ENCODE assay signal across 31 mouse cellular contexts in genomic region chr1:86933656-86934055, GRCm38 (mm10).
"Had no signal": no experiment of that assay in that cellular context is flagged by ENCODE, and none has a peak within 500 bp of the region (broad histone marks: within the 10 kb centered on the region; RNA-seq: fewer than 3 reads in every experiment).

No protein-coding gene starts in this region.

- H3K4me2 ChIP-seq: limb, embryonic 12.5 days; limb, embryonic 13.5 days; limb, embryonic 15.5 days; liver, embryonic 11.5 days; liver, embryonic 12.5 days; liver, embryonic 13.5 days; liver, embryonic 15.5 days; lung, embryonic 14.5 days; lung, embryonic 15.5 days; midbrain, embryonic 11.5 days; midbrain, embryonic 12.5 days; midbrain, embryonic 13.5 days; midbrain, embryonic 15.5 days; neural tube, embryonic 12.5 days; neural tube, embryonic 13.5 days had no signal

- H3K9me3 ChIP-seq: limb, embryonic 10.5 days; limb, embryonic 12.5 days; limb, embryonic 13.5 days; limb, embryonic 15.5 days; liver, embryonic 12.5 days; liver, embryonic 13.5 days; liver, embryonic 15.5 days; lung, embryonic 15.5 days; megakaryocyte, embryonic 14.5 days; midbrain, embryonic 10.5 days; midbrain, embryonic 12.5 days; midbrain, embryonic 13.5 days; midbrain, embryonic 15.5 days; neural tube, embryonic 12.5 days; neural tube, embryonic 13.5 days had no signal

- H3K36me3 ChIP-seq: limb, embryonic 10.5 days; liver, embryonic 13.5 days; liver, embryonic 15.5 days; lung, embryonic 15.5 days; midbrain, embryonic 12.5 days had no signal

- DNase-seq: left cerebral cortex, postnatal 4 days; liver; liver, embryonic 13.5 days; lung, adult 18-20 months; lung, adult 2 months; lung, postnatal 10 days; lung, postnatal 14 days; lung, postnatal 36 days; lung, postnatal 4 days; midbrain, embryonic 14.5 days had no signal

- H3K27me3 ChIP-seq: limb, embryonic 12.5 days; limb, embryonic 13.5 days; limb, embryonic 15.5 days; liver, embryonic 12.5 days; liver, embryonic 13.5 days; liver, embryonic 15.5 days; lung, embryonic 15.5 days; megakaryocyte, embryonic 14.5 days; midbrain, embryonic 12.5 days; midbrain, embryonic 13.5 days; midbrain, embryonic 15.5 days; neural tube, embryonic 12.5 days; neural tube, embryonic 13.5 days had no signal

- H3K27ac ChIP-seq: limb, embryonic 10.5 days; limb, embryonic 12.5 days; limb, embryonic 13.5 days; limb, embryonic 15.5 days; liver, embryonic 12.5 days; liver, embryonic 13.5 days; liver, embryonic 14.5 days; liver, embryonic 15.5 days; lung, embryonic 15.5 days; macrophage; midbrain, embryonic 10.5 days; midbrain, embryonic 12.5 days; midbrain, embryonic 13.5 days; midbrain, embryonic 15.5 days; neural tube, embryonic 12.5 days; neural tube, embryonic 13.5 days had no signal

- H3K4me1 ChIP-seq: limb, embryonic 10.5 days; limb, embryonic 12.5 days; limb, embryonic 13.5 days; limb, embryonic 15.5 days; liver, embryonic 12.5 days; liver, embryonic 13.5 days; liver, embryonic 15.5 days; lung, embryonic 15.5 days; megakaryocyte, embryonic 14.5 days; midbrain, embryonic 10.5 days; midbrain, embryonic 12.5 days; midbrain, embryonic 13.5 days; midbrain, embryonic 15.5 days; neural tube, embryonic 12.5 days; neural tube, embryonic 13.5 days had no signal

- ATAC-seq: liver, embryonic 12.5 days; midbrain, embryonic 13.5 days; midbrain, embryonic 15.5 days; midbrain, embryonic 16.5 days had no signal

- H3K4me3 ChIP-seq: limb, embryonic 10.5 days; limb, embryonic 12.5 days; limb, embryonic 13.5 days; limb, embryonic 15.5 days; liver, embryonic 12.5 days; liver, embryonic 13.5 days; liver, embryonic 15.5 days; lung, embryonic 15.5 days; megakaryocyte, embryonic 14.5 days; midbrain, embryonic 10.5 days; midbrain, embryonic 12.5 days; midbrain, embryonic 13.5 days; midbrain, embryonic 15.5 days; myocyte; neural tube, embryonic 12.5 days; neural tube, embryonic 13.5 days had no signal

- H3K9ac ChIP-seq: limb, embryonic 12.5 days; limb, embryonic 13.5 days; limb, embryonic 15.5 days; liver, embryonic 12.5 days; liver, embryonic 13.5 days; liver, embryonic 14.5 days; liver, embryonic 15.5 days; lung, embryonic 14.5 days; lung, embryonic 15.5 days; midbrain, embryonic 12.5 days; midbrain, embryonic 13.5 days; midbrain, embryonic 15.5 days; neural tube, embryonic 12.5 days; neural tube, embryonic 13.5 days had no signal
